Mouse (Mus musculus) liver, embryonic 14.5 days (tissue): ENCODE results near the gene Amph.

Experiments
- CTCF ChIP-seq: IDR thresholded peaks from 2 replicates; pipeline ENCODE4 v1.5.1; 2016; ENCODE audit warnings: antibody characterized with exemption, low read depth, control low read depth
- EP300 ChIP-seq: IDR thresholded peaks from 2 replicates; pipeline ENCODE4 v1.6.1; 2016; ENCODE audit warnings: antibody characterized with exemption, low read depth

GRCm38 (mm10) chr13:19178351-19178750, 230.3 kb downstream of the Amph start:
- TF ChIP-seq CTCF = no peak
- TF ChIP-seq EP300 = peak; percentile 83
